Mouse (Mus musculus) retina, postnatal 7 days (tissue): ENCODE measurements around the gene Plcd1.

Experiments used
- DNase-seq: peaks from one replicate; pipeline ENCODE4 v3.0.0-alpha.2; 2012; ENCODE audit warnings: low read depth, low spot score

Plcd1 gene

DNA sequence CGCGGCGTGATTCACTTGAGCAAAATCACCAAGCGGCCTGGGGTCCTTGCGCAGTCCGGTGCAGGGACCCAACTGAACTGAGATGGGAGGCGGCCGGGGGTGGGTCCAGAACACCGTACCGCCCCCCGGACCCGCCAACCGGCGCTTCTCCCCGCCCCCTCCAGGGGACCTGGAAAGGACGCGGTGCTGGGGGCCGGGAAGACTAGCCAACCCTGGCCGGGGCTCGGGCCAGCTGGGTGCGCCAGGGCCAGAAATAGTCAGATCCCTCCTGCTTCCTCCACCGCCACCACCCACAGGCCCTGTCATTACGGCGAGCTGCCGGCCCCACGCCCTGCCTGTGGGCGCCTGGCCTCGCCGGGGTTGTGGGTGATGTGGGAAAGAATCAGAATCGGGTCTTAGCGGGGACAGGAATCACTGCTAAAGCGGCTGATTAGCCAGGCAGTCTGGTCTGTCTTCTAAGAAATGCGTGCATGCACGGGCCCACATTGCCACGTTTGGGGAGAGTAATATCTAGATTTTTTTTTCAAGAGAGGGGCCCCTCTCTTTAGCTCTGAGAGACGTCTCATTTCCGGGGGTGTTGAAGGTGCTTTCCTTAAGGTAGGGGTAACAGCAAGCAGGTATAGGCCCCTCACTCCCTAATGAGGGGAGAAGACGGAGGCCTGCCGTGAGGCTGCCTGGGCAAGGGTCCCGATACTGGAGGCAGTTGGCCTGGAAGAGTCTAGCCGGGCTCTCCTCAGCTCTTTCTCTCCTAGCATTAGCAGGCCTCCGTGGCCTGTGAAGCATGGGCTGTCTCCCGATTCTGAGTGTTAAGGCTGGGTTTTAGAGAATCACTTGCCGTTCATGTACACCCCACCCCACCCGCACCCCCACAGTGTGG, at the start of gene Plcd1:
Gene Plcd1, minus strand, starts transcription at position 84 of the 877 bp plus-strand sequence.
- DNase-seq = no peak

- DNase-seq = no peak
Observed at GRCm38 (mm10) chr9:119142066-119142465, 48.8 kb upstream of the Plcd1 start.

DNA sequence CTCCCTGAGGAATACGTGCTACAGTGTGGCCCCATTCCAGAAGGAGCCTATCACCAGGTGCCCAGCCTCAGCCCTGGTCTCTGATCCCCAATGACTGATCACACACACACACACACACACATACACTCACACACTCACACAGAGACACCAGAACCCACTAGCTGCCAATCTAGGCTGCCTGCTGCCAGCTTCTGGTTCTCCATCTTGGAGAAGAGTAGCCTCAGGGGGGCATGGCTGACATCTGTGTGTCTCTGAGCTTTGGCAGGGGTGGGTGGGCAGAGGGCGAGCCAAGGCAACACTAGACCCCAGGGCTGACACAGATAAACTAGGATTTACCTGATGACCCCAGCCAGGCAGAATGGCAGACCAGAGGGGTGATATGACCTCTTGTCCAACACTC, 45.5 kb upstream of the Plcd1 start:
- DNase-seq = no peak

DNA sequence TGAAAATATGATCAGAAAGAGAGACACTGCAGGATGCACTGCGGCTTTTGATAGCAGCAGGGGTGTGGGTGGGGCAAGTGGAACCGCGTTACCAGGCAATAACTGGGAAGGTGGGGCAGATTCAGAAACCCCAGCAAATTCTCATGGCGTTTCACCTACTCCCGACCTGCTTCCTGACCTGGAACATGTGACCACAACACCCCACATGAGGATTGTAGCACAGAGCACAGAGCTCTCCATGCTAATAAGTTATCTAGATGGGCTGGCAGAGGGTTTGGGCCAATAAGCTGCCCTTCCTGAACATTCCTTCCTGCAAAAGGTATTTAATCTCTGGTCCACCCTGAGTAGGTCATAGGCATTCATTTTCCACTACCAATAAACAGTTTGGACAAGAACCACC, 37.4 kb upstream of the Plcd1 start:
- no peak for DNase-seq

- no peak for DNase-seq
Observed at GRCm38 (mm10) chr9:119128436-119129181, 35.3 kb upstream of the Plcd1 start.

DNA sequence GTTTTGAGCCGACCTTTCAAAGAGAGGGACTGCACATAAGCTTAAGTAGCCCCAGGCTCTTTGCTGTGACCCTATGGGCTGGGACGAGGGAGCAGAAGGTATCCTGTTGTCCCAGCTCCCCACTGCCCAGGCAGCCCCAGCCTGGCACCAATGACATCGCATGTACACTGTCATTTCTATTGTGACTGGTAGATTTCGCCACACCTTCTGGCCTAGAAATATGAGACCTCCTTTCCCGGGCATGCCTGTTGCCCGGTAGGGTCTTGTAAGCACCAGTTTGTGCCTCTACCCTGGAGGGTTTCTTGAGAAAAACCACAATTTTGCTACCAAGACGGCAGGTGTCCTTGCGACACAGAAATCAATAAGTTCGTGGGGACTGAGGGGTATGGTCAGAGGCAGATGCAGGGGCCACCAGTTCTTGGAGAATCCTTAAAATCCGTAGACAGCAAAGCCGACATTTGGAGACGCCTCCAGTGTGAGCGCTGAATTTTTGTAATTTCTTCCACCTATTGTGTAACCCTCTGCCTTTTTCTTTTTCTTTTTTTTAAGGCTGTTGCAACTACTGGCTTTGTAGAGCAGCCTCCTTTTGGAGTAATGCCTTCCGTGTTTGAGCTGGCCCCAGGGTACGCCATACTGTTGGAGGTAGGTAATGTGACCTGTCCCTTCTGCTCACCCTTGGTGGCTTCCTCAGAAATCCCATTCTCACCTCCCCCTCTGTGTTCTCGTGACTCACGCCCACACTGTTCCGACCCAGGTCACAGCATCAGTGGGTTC, 29.5 kb upstream of the Plcd1 start:
- no peak for DNase-seq

DNA sequence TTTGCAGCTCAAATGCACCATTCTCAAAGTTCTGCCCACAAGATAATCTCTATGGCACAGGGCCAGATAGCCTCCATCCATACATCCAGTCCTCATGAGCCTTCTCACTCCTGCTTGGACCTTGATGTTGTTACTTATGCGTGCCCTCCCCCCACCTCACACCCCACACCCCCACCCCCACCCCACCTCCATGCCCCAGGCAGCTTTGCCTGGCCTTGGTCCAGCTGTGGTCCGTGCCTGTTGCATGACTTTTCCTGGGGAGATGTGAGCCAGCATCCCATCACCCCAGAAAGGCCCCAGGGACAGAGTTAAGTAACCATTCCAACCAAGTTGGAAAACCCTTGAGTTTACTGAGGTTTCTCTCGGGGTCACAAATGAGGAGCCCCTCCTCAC, 26.9 kb upstream of the Plcd1 start:
- no peak for DNase-seq

GRCm38 (mm10) chr9:119119409-119120167, 26.3 kb upstream of the Plcd1 start:
- DNase-seq = no peak

- DNase-seq = no peak
Observed at GRCm38 (mm10) chr9:119114911-119115310, 21.6 kb upstream of the Plcd1 start.

- DNase-seq = no peak
Observed at GRCm38 (mm10) chr9:119110640-119111039, 17.3 kb upstream of the Plcd1 start.

DNA sequence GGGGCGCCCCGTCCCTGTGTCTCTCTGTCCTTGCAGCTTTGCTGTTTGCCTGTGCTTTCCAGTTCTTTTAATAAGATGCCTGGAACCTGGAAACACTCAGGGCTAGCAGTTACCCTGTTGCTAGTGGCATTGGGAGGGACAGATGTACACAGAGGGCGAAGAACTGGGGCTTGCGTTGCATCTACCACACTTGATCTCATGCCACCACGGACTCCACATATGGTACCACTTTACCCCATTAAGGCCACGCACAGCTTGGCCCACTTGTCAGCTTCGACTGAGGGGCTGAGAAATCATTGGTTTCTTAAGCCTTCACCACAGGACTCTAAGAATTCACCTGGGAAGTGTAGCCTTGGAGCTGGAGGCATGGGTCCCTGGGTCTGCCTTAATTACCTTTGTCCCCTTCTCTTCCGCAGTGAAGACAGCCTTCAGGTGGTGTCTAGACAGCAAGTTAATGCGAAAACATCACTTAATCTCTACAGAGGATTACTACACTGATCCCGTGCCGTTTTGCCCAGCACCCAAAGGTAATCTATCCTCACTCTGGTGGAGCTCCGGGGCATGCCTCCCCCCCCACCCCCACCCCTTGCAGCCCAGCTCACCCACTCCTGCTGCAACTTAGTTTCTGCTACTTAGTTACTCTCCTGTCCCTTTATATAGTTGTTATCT, 16.5 kb upstream of the Plcd1 start:
- no peak for DNase-seq

GRCm38 (mm10) chr9:119107566-119107965, 14.3 kb upstream of the Plcd1 start:
- no peak for DNase-seq

GRCm38 (mm10) chr9:119102783-119103113, 9.4 kb upstream of the Plcd1 start:
- DNase-seq = no peak

DNA sequence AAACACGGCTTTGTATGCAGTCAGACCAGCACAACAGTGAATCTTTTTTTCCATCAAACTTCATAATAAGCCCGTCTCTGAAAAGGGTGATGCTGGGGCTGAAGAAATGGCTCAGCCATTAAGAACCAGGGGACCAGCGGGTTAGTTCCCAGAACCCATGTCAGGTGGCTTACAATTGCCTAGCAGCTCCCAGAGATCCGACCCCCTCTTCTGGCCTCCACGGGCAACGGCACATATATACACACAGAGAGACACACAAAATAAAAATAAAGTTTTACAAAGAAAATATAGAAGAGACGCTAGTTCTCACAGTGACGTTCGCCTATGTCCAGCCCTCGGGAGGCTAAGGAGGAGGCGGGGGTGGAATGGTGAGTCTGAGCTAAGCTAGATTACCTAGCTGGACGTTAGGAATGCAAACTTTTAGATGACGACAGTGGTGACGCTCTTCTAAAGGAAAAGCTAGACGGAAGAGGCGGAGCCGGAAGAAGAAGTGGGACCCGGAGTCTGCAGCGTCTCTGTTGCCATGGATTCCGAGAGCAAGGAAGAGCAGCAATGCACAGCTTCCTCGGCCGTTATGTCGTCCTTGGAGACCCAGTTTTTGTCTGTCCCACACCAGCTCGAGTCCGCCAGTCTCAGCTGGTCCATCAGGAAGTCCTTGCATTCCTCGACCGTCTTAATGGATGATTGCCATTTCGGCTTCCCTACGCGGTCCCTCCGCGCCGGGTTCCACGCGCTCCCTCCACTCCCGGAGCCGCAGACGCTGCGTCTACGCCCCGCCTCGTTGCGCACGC, 8.9 kb upstream of the Plcd1 start, which contains the start of gene Dlec1:
Gene Dlec1, plus strand, starts transcription at position 487 of the 791 bp plus-strand sequence.
- DNase-seq = no peak

GRCm38 (mm10) chr9:119100177-119100898, 7.0 kb upstream of the Plcd1 start:
- no peak for DNase-seq

DNA sequence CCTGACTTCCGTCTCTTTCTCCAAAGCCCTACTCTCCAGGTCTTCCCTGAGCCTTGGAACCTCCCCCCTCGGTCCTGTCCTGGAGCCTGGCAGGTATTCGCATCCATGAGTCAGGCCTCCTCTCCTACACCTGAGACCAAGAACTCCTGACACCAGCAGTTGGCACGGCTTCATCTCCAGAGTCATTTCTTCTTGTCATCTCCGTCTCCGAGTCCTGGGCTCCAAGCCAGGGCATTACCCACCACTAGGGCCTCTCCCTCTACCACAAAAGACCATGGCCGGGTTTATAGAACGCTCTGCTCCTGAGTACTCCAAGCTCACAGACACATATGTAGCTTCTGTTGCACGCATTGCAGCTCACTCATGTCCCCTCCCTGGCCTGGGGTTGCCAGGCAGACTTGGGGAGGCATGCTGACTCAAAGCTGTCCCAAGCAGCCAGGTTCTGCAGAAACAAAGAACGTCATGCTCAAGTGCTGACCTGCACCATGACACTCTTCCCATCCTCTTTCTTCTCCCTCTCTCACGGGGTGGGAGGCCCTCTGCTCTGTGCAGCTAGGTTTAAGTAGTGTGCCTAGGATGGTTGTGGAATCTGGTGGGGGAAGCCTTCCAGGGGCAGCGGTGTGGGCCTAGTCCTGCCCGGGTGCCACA, 1.3 kb upstream of the Plcd1 start:
- DNase-seq = no peak

DNA sequence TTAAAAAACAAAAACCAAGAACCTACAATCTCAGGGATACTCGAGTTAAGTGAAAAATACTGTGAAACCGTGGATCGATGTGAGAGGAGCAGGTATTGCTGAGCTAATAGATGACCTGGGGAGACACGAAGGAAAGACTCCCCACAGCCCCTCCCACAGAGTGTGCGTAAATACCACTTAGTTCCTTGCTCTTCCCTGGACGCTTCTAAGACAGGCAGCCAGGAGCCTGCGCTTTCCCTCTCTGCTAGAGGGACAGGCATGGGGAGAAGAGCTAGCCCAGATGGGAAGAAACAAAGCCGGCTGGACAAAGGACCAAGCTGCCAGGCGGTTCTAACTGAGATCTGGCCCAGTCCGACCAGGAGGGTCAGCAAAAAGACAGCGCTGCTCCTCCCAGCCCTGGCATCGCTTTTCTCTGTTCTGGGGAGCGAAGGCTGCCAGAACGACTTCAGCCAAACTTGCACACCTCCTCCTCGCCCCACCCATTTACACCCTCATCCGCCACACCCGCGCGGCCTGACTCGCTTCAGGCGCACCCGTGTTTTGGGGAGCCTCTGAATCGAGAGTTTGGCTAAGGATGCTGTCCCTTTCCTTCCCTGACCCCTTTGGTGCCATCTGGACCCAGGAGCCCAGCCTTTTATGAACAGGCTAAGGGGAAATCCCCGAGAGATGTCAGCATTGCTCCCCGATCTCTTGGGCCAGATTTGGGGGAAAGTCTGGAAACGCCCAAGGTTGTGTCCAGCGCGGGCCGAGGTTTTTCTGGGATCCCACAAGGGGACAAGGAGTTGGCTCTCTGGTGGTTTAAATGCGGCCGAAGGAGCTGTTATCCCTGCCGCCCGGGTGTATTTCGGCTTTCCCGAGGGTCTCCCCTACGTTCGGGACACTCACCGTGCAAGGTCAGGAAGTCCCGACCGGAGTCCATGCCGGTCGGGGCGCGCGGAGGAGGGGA, 556 bp downstream of the Plcd1 start:
- DNase-seq = no peak
